Mouse (Mus musculus): ENCODE measurements around the gene Hspa4.

DNA sequence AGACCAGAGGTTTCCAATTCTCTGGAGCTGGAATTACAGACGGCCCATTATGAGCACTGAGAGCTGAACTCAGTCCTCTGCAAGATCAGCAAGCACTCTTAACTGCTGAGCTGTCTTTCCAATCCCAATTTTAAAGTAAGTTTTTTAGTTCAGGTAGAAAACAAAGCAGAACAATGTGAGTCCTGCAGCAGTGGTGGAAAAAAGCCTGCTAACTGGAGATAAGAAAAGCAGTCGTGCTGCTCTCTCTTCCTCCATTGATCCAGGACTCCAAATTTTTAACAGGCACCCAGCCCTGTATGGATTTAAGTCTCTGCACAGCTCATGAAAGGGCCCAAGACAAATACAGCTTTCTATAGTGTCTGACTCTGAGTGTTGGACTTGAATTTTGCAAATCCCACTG, 43.3 kb downstream of the Hspa4 start:
- no peak for TF ChIP-seq CTCF (IDR thresholded peaks at IDR 0.05; ENCODE audit: insufficient read depth, low read depth, low read length)
- no peak for TF ChIP-seq POLR2A (IDR thresholded peaks at IDR 0.05; ENCODE audit: insufficient read depth, low read depth, low read length)
